Mouse (Mus musculus): ENCODE results near the gene Atg2b. TPM values are rescaled to one million over a fixed set of nuclear protein-coding genes. Genes with fewer than 3 reads are reported as not detected.

Atg2b gene
- polyA plus RNA-seq, 1 experiment from 2014 or later, result 13.6 TPM

GRCm38 (mm10) chr12:105587526-105587925 is 97.5 kb downstream of the Atg2b start:
- Histone ChIP-seq H3K9me3 (no peaks in the 10 kb centered on the region), H3K9ac (no peak overlapping the region), H3K27me3 (no peaks in the 10 kb centered on the region), H3K4me1 (peaks cover 18% of the 10 kb centered on the region), H3K36me3 (no peaks in the 10 kb centered on the region; the same call in 1 of the 2 replicates), H3K4me2 (no peak overlapping the region), H3K4me3 (no peak overlapping the region), H3K27ac (no peak overlapping the region)
- WGBS, result 80% methylated on average over 8 of the region's 8 CpGs
- no peak for ATAC-seq (ENCODE audit: insufficient number of reproducible peaks, low FRiP score, low TSS enrichment, low read depth)

- Histone ChIP-seq H3K4me3 (no peak overlapping the region), H3K9me3 (no peaks in the 10 kb centered on the region), H3K27ac (no peak overlapping the region), H3K9ac (no peak overlapping the region), H3K36me3 (no peaks in the 10 kb centered on the region), H3K27me3 (no peaks in the 10 kb centered on the region), H3K4me1 (peaks cover 24% of the 10 kb centered on the region), H3K4me2 (no peak overlapping the region)
- ATAC-seq (ENCODE audit: insufficient number of reproducible peaks, low FRiP score, low TSS enrichment, low read depth), result no peak
- WGBS, result 18% methylated on average over 12 of the region's 12 CpGs
Observed at GRCm38 (mm10) chr12:105584851-105585250, 100.2 kb downstream of the Atg2b start.

GRCm38 (mm10) chr12:105583484-105583883 is 101.5 kb downstream of the Atg2b start:
- no peak overlapping the region for H3K27ac ChIP-seq
- H3K27me3 ChIP-seq, result no peaks in the 10 kb centered on the region
- no peaks in the 10 kb centered on the region for H3K9me3 ChIP-seq
- H3K4me1 ChIP-seq, result peaks cover 30% of the 10 kb centered on the region
- no peak overlapping the region for H3K9ac ChIP-seq
- no peak for ATAC-seq (ENCODE audit: insufficient number of reproducible peaks, low FRiP score, low TSS enrichment, low read depth)
- 18% methylated on average over 2 of the region's 2 CpGs for WGBS
- H3K4me2 ChIP-seq, result no peak overlapping the region
- H3K4me3 ChIP-seq, result no peak overlapping the region
- no peaks in the 10 kb centered on the region for H3K36me3 ChIP-seq

- Histone ChIP-seq H3K4me2 (no peak overlapping the region), H3K27ac (peak overlapping the region; percentile 33; the same call in 1 of the 2 replicates), H3K9ac (no peak overlapping the region), H3K36me3 (no peaks in the 10 kb centered on the region), H3K27me3 (no peaks in the 10 kb centered on the region), H3K4me3 (no peak overlapping the region), H3K4me1 (peaks cover 30% of the 10 kb centered on the region), H3K9me3 (no peaks in the 10 kb centered on the region)
- 54% methylated on average over 9 of the region's 9 CpGs for WGBS
- ATAC-seq (ENCODE audit: insufficient number of reproducible peaks, low FRiP score, low TSS enrichment, low read depth), result no peak
Observed at GRCm38 (mm10) chr12:105582486-105582885, 102.5 kb downstream of the Atg2b start.

GRCm38 (mm10) chr12:105580490-105580889 is 104.5 kb downstream of the Atg2b start:
- WGBS, result 70% methylated on average over 17 of the region's 17 CpGs
- no peaks in the 10 kb centered on the region for H3K9me3 ChIP-seq
- H3K4me3 ChIP-seq, result no peak overlapping the region
- ATAC-seq (ENCODE audit: insufficient number of reproducible peaks, low FRiP score, low TSS enrichment, low read depth), result no peak
- no peak overlapping the region for H3K27ac ChIP-seq
- H3K4me2 ChIP-seq, result no peak overlapping the region
- H3K27me3 ChIP-seq, result no peaks in the 10 kb centered on the region
- H3K9ac ChIP-seq, result no peak overlapping the region
- peaks cover 30% of the 10 kb centered on the region for H3K4me1 ChIP-seq
- H3K36me3 ChIP-seq, result no peaks in the 10 kb centered on the region

GRCm38 (mm10) chr12:105574356-105574755 is 110.7 kb downstream of the Atg2b start:
- H3K27ac ChIP-seq, result no peak overlapping the region
- H3K9me3 ChIP-seq, result no peaks in the 10 kb centered on the region
- no peaks in the 10 kb centered on the region for H3K36me3 ChIP-seq
- peaks cover 10% of the 10 kb centered on the region for H3K4me1 ChIP-seq
- 81% methylated on average over 4 of the region's 4 CpGs for WGBS
- no peaks in the 10 kb centered on the region for H3K27me3 ChIP-seq
- H3K4me3 ChIP-seq, result no peak overlapping the region
- no peak overlapping the region for H3K9ac ChIP-seq
- no peak for ATAC-seq (ENCODE audit: insufficient number of reproducible peaks, low FRiP score, low TSS enrichment, low read depth)
- H3K4me2 ChIP-seq, result no peak overlapping the region

- Histone ChIP-seq H3K4me3 (no peak overlapping the region), H3K4me1 (peaks cover 10% of the 10 kb centered on the region), H3K36me3 (no peaks in the 10 kb centered on the region), H3K9ac (no peak overlapping the region), H3K4me2 (no peak overlapping the region), H3K27ac (no peak overlapping the region), H3K27me3 (no peaks in the 10 kb centered on the region), H3K9me3 (no peaks in the 10 kb centered on the region)
- ATAC-seq (ENCODE audit: insufficient number of reproducible peaks, low FRiP score, low TSS enrichment, low read depth), result no peak
- WGBS, result 71% methylated on average over 2 of the region's 2 CpGs
Observed at GRCm38 (mm10) chr12:105572622-105573021, 112.4 kb downstream of the Atg2b start.

- ATAC-seq (ENCODE audit: insufficient number of reproducible peaks, low FRiP score, low TSS enrichment, low read depth), result no peak
- Histone ChIP-seq H3K36me3 (no peaks in the 10 kb centered on the region), H3K9ac (no peak overlapping the region), H3K9me3 (no peaks in the 10 kb centered on the region), H3K27ac (no peak overlapping the region), H3K4me2 (no peak overlapping the region), H3K4me1 (peaks cover 10% of the 10 kb centered on the region), H3K27me3 (no peaks in the 10 kb centered on the region), H3K4me3 (no peak overlapping the region)
- WGBS, result 52% methylated on average over 3 of the region's 3 CpGs
Observed at GRCm38 (mm10) chr12:105571867-105572266, 113.1 kb downstream of the Atg2b start.

Other genes starting within 250 kb of the Atg2b start
- gene D430019H16Rik, start 231.4 kb downstream of the Atg2b start, polyA plus RNA-seq (2015; fragmentation: Nextera tagmentation; extraction: Ambion mirVana), result 1.4 and 2.0 TPM in 2 replicates
- gene Bdkrb2, start 122.0 kb downstream of the Atg2b start, polyA plus RNA-seq (2015; fragmentation: Nextera tagmentation; extraction: Ambion mirVana), result 3.8 and 4.6 TPM in 2 replicates
- 0.35 TPM in 1 of 2 replicates, not detected in the other for gene Bdkrb1, start 82.1 kb downstream of the Atg2b start, polyA plus RNA-seq (2015; fragmentation: Nextera tagmentation; extraction: Ambion mirVana)
- 32.3 and 34.0 TPM in 2 replicates for gene Gskip, start 382 bp downstream of the Atg2b start, polyA plus RNA-seq (2015; fragmentation: Nextera tagmentation; extraction: Ambion mirVana)
- gene Ak7, start 20.8 kb upstream of the Atg2b start, polyA plus RNA-seq (2015; fragmentation: Nextera tagmentation; extraction: Ambion mirVana), result 0.07 and 0.09 TPM in 2 replicates
- 184 and 185 TPM in 2 replicates for gene Papola, start 99.5 kb upstream of the Atg2b start, polyA plus RNA-seq (2015; fragmentation: Nextera tagmentation; extraction: Ambion mirVana)